8 mouse cellular contexts compared by ENCODE assay signal in the genomic region with DNA sequence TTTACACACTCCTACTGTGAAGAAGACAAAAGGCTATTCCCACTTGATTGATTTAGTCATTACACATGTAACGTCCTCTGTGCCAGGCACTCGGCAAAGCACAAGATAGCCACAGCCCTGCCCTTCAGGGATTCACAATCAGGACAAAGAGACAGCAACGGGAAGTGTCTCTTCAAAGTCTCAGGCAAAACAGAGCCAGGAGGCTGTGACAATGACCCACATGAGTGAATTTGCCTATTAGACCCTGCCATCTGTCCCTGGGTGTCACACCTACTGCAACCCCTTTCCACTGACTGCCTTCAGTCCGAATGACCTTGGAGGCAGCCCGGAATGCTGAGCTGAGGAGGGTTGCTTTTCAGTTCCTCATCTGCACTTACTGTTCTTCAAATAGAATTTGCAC.
A peak's percentile ranks its signal among the peaks of the same experiment; 100 is the strongest.
DNase-seq lines count a peak whose midpoint lies in the region; ATAC-seq and TF ChIP-seq lines count a peak whose summit lies in the region.

No protein-coding gene starts in this region.

- 14% methylated on average over 5 of the region's 5 CpGs for WGBS in hindbrain, embryonic 12.5 days
- WGBS in neural tube, embryonic 14.5 days = 4% methylated on average over 5 of the region's 5 CpGs

- H3K4me3 ChIP-seq in layer of hippocampus, adult 2 months = peak overlapping the region; percentile 26; the same call in 1 of the 2 replicates
- H3K4me3 ChIP-seq in hindbrain, embryonic 12.5 days = peak overlapping the region; percentile 36
- peak overlapping the region; percentile 42 for H3K4me3 ChIP-seq in neural tube, embryonic 14.5 days (ENCODE audit: low read depth, low read length)

- peak; percentile 77 for ATAC-seq in hindbrain, embryonic 12.5 days (ENCODE audit: low FRiP score)
- peak; percentile 52 for ATAC-seq in neural tube, embryonic 14.5 days (ENCODE audit: low read depth)
- no peak for ATAC-seq in megakaryocyte, adult 5-6 weeks (ENCODE audit: poor library complexity, severe bottlenecking)

- peaks cover 23% of the 10 kb centered on the region for H3K4me1 ChIP-seq in hindbrain, embryonic 12.5 days
- H3K4me1 ChIP-seq in neural tube, embryonic 14.5 days (ENCODE audit: control insufficient read depth, insufficient read depth, low read length) = peaks cover 12% of the 10 kb centered on the region

- TF ChIP-seq CTCF in layer of hippocampus, adult 2 months (conservative IDR thresholded peaks at IDR 0.05) = no peak

- no peaks in the 10 kb centered on the region for H3K27me3 ChIP-seq in hindbrain, embryonic 12.5 days
- H3K27me3 ChIP-seq in neural tube, embryonic 14.5 days (ENCODE audit: control insufficient read depth, insufficient read depth, low read length) = no peaks in the 10 kb centered on the region

- H3K36me3 ChIP-seq in hindbrain, embryonic 12.5 days = no peaks in the 10 kb centered on the region
- H3K36me3 ChIP-seq in neural tube, embryonic 14.5 days (ENCODE audit: control insufficient read depth, insufficient read depth, low read length) = no peaks in the 10 kb centered on the region

- no peak for DNase-seq in layer of hippocampus, adult 2 months (ENCODE audit: low spot score in 2 of 2)
- no peak for DNase-seq in layer of hippocampus, postnatal 10 days (ENCODE audit: low spot score in 2 of 2)
- DNase-seq in embryo, embryonic 11.5 days (ENCODE audit: low read depth, low spot score) = peak; percentile 5
- DNase-seq in spleen, postnatal 10 days (ENCODE audit: low spot score in 2 of 2) = no peak
- DNase-seq in layer of hippocampus, adult 9-11 months = no peak

- H3K9me3 ChIP-seq in hindbrain, embryonic 12.5 days (replicated peaks) = no peaks in the 10 kb centered on the region
- no peaks in the 10 kb centered on the region for H3K9me3 ChIP-seq in neural tube, embryonic 14.5 days (ENCODE audit: control insufficient read depth, low read length)

- peak overlapping the region; percentile 54 for H3K4me2 ChIP-seq in hindbrain, embryonic 12.5 days (replicated peaks)
- H3K4me2 ChIP-seq in neural tube, embryonic 14.5 days (ENCODE audit: low read depth, low read length) = peak overlapping the region; percentile 51

- H3K27ac ChIP-seq in layer of hippocampus, adult 2 months = peak overlapping the region; percentile 75; the same call in 1 of the 2 replicates
- H3K27ac ChIP-seq in hindbrain, embryonic 12.5 days = peak overlapping the region; percentile 91
- H3K27ac ChIP-seq in neural tube, embryonic 14.5 days (ENCODE audit: low read depth, low read length) = peak overlapping the region; percentile 90

- H3K9ac ChIP-seq in hindbrain, embryonic 12.5 days = peak overlapping the region; percentile 70; the same call in 1 of the 2 replicates
- H3K9ac ChIP-seq in neural tube, embryonic 14.5 days (replicated peaks; ENCODE audit: low read depth, low read length) = peak overlapping the region; percentile 37
